Mouse (Mus musculus) liver, adult 2 months (tissue): ENCODE data around the gene Fbln2.

Experiments used
- CTCF ChIP-seq: fragments of 200-500 bp; IDR thresholded peaks from 2 replicates; pipeline ENCODE4 v1.5.1; 2011; ENCODE audit warnings: low read depth, low read length, control low read depth
- POLR2A ChIP-seq: fragments of 200-500 bp; IDR thresholded peaks from 2 replicates; pipeline ENCODE4 v1.6.1; 2011; ENCODE audit warnings: low read length, control low read depth; ENCODE audit not compliant: insufficient read depth; ENCODE audit errors: extremely low read depth

DNA sequence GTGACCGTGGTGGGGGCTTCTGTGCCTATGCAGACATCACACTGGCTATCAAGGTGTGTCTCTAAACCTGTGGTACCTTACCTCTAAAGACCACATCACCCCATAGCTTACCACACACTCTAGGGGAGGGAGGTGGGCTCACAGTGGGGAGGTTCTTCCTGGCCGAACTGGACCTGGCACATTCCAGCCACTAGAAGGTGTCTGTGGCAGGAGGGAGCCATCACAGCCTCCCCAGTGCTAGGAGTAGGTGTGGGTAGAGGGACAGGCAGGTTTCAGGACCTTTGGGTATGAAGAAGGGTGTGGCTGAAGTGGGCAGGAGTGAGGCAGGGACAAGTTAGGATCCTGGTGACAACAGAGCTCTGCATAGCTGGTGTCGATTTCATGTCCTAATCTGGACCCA, 44.4 kb upstream of the Fbln2 start:
- TF ChIP-seq POLR2A (no peak), CTCF (no peak)
